Mouse (Mus musculus) kidney, adult 2 months (tissue): Measurements from ENCODE around the gene Fbxl17. TPM values are rescaled to one million over a fixed set of nuclear protein-coding genes. Genes with fewer than 3 reads are reported as not detected.

Experiments
- DNase-seq: peaks from one replicate; pipeline ENCODE4 v3.0.0; 2021
- H3K27ac ChIP-seq: fragments of 200-500 bp; 2 replicates; pipeline ENCODE4 v1.5.1; 2012; ENCODE audit warnings: low read depth, low read length, control low read depth, inconsistent platforms; ENCODE audit not compliant: insufficient read depth
- H3K27me3 ChIP-seq: fragments of 200-500 bp; replicated peaks from 2 replicates; pipeline ENCODE4 v1.6.1; 2012; ENCODE audit warnings: mild to moderate bottlenecking, moderate library complexity, low read length, inconsistent platforms; ENCODE audit not compliant: control insufficient read depth, insufficient read depth
- H3K36me3 ChIP-seq: fragments of 200-500 bp; 2 replicates; pipeline ENCODE4 v1.6.1; 2012; ENCODE audit warnings: mild to moderate bottlenecking, moderate library complexity, low read length, inconsistent platforms; ENCODE audit not compliant: control insufficient read depth, insufficient read depth
- H3K4me1 ChIP-seq: fragments of 200-500 bp; 2 replicates; pipeline ENCODE4 v1.6.1; 2011; ENCODE audit warnings: low read length; ENCODE audit not compliant: control insufficient read depth, insufficient read depth
- H3K4me3 ChIP-seq: fragments of 200-500 bp; 2 replicates; pipeline ENCODE4 v1.5.1; 2011; ENCODE audit warnings: mild to moderate bottlenecking, low read depth, low read length, control low read depth; ENCODE audit not compliant: insufficient read depth
- CTCF ChIP-seq: fragments of 200-500 bp; conservative IDR thresholded peaks from 2 replicates; pipeline ENCODE4 v1.5.1; 2011; ENCODE audit warnings: low read depth, mild to moderate bottlenecking, control low read depth, low read length, moderate library complexity, mixed read lengths; ENCODE audit not compliant: insufficient read depth, insufficient read length
- POLR2A ChIP-seq: fragments of 200-500 bp; IDR thresholded peaks from one replicate; pipeline ENCODE4 v1.6.1; 2011; ENCODE audit warnings: low read depth, low read length, control low read depth
- WGBS: fragments of 180-500 bp; shearing (Covaris S2); methylation state at CpG from one replicate; pipeline ENCODE4 v1.1.7; 2018; 5-methylcytosine and 5-hydroxymethylcytosine counted together
- polyA plus RNA-seq: library from polyadenylated mRNA; depleted of rRNA; stranded (reverse); fragments of >200 nt; gene quantifications from 2 replicates; pipeline ENCODE4 v1.2.3, GENCODE M21; 2012

The Fbxl17 gene
- polyA plus RNA-seq, 1 experiment = 10.2 TPM

GRCm38 (mm10) chr17:63076037-63076426 lies 423.8 kb downstream of the Fbxl17 start:
- Histone ChIP-seq H3K27ac (no peak overlapping the region), H3K36me3 (no peaks in the 10 kb centered on the region; the same call in 1 of the 2 replicates), H3K4me1 (no peaks in the 10 kb centered on the region), H3K4me3 (no peak overlapping the region), H3K27me3 (no peaks in the 10 kb centered on the region)
- no peak for TF ChIP-seq POLR2A
- TF ChIP-seq CTCF = no peak
- no peak for DNase-seq
- 62% methylated on average over 8 of the region's 8 CpGs for WGBS

GRCm38 (mm10) chr17:63075091-63076036 lies 424.5 kb downstream of the Fbxl17 start:
- Histone ChIP-seq H3K27ac (no peak overlapping the region), H3K4me1 (no peaks in the 10 kb centered on the region), H3K4me3 (no peak overlapping the region), H3K36me3 (no peaks in the 10 kb centered on the region; the same call in 1 of the 2 replicates), H3K27me3 (no peaks in the 10 kb centered on the region)
- 78% methylated on average over 14 of the region's 14 CpGs for WGBS
- no peak for DNase-seq
- TF ChIP-seq POLR2A (no peak), CTCF (no peak)

- WGBS = 93% methylated on average over 6 of the region's 6 CpGs
- H3K27ac ChIP-seq = no peak overlapping the region
- H3K4me1 ChIP-seq = no peaks in the 10 kb centered on the region
- TF ChIP-seq CTCF (no peak), POLR2A (no peak)
- no peaks in the 10 kb centered on the region for H3K36me3 ChIP-seq
- no peak for DNase-seq
- no peak overlapping the region for H3K4me3 ChIP-seq
- H3K27me3 ChIP-seq = no peaks in the 10 kb centered on the region
Observed at GRCm38 (mm10) chr17:63073342-63073741, 426.5 kb downstream of the Fbxl17 start.

GRCm38 (mm10) chr17:63071134-63071923 lies 428.5 kb downstream of the Fbxl17 start:
- H3K4me3 ChIP-seq = no peak overlapping the region
- H3K27me3 ChIP-seq = no peaks in the 10 kb centered on the region
- TF ChIP-seq CTCF (no peak), POLR2A (no peak)
- no peak overlapping the region for H3K27ac ChIP-seq
- 89% methylated on average over 15 of the region's 15 CpGs for WGBS
- DNase-seq = no peak
- H3K36me3 ChIP-seq = no peaks in the 10 kb centered on the region
- no peaks in the 10 kb centered on the region for H3K4me1 ChIP-seq

- Histone ChIP-seq H3K4me1 (no peaks in the 10 kb centered on the region), H3K27me3 (no peaks in the 10 kb centered on the region), H3K27ac (no peak overlapping the region), H3K4me3 (no peak overlapping the region), H3K36me3 (no peaks in the 10 kb centered on the region)
- WGBS = 81% methylated on average over 5 of the region's 5 CpGs
- no peak for TF ChIP-seq POLR2A
- no peak for TF ChIP-seq CTCF
- no peak for DNase-seq
Observed at GRCm38 (mm10) chr17:63070161-63070761, 429.6 kb downstream of the Fbxl17 start.

- Histone ChIP-seq H3K4me1 (no peaks in the 10 kb centered on the region), H3K36me3 (no peaks in the 10 kb centered on the region), H3K27ac (no peak overlapping the region), H3K4me3 (no peak overlapping the region), H3K27me3 (no peaks in the 10 kb centered on the region)
- 65% methylated on average over 5 of the region's 5 CpGs for WGBS
- DNase-seq = no peak
- TF ChIP-seq CTCF = no peak
- TF ChIP-seq POLR2A = no peak
Observed at GRCm38 (mm10) chr17:63062785-63063184, 437.0 kb downstream of the Fbxl17 start.

GRCm38 (mm10) chr17:63061786-63062185 lies 438.0 kb downstream of the Fbxl17 start:
- WGBS = 96% methylated on average over 3 of the region's 3 CpGs
- DNase-seq = no peak

More at GRCm38 (mm10) chr17:63061786-63062185, 438.0 kb downstream of the Fbxl17 start:
- Histone ChIP-seq H3K27ac (no peak overlapping the region), H3K4me3 (no peak overlapping the region), H3K36me3 (no peaks in the 10 kb centered on the region), H3K4me1 (no peaks in the 10 kb centered on the region), H3K27me3 (no peaks in the 10 kb centered on the region)
- no peak for TF ChIP-seq CTCF
